Mouse (Mus musculus) liver, embryonic 11.5 days (tissue): ENCODE results near the gene Col4a4. TPM values are rescaled to one million over a fixed set of nuclear protein-coding genes. Genes with fewer than 3 reads are reported as not detected.

Experiments used
- ATAC-seq: fragments of 200-750 bp; cut with Nextera tagmentation; replicated peaks from 2 replicates; pipeline ENCODE4 v1.8.0; 2017; ENCODE audit warnings: moderate number of reproducible peaks, mild to moderate bottlenecking, moderate TSS enrichment, moderate library complexity; ENCODE audit not compliant: low FRiP score
- DNase-seq: peaks from one replicate; pipeline ENCODE4 v3.0.0-alpha.2; 2017; ENCODE audit warnings: low spot score
- H3K27ac ChIP-seq: fragments of 300-500 bp; sonication (generic); 2 replicates; pipeline ENCODE4 v1.5.1; 2014; ENCODE audit warnings: mild to moderate bottlenecking, low read depth, low read length, control low read depth
- H3K27me3 ChIP-seq: fragments of 300-500 bp; sonication (generic); replicated peaks from 2 replicates; pipeline ENCODE4 v1.6.1; 2014; ENCODE audit warnings: low read length, mixed read lengths; ENCODE audit not compliant: control insufficient read depth, insufficient read depth
- H3K36me3 ChIP-seq: fragments of 300-500 bp; sonication (generic); 2 replicates; pipeline ENCODE4 v1.6.1; 2014; ENCODE audit warnings: mild to moderate bottlenecking, low read length, moderate library complexity, mixed read lengths; ENCODE audit not compliant: control insufficient read depth, insufficient read depth
- H3K4me1 ChIP-seq: fragments of 300-500 bp; sonication (generic); replicated peaks from 2 replicates; pipeline ENCODE4 v1.6.1; 2014; ENCODE audit warnings: low read length, mixed read lengths; ENCODE audit not compliant: control insufficient read depth, insufficient read depth
- H3K4me2 ChIP-seq: fragments of 300-500 bp; sonication (generic); 2 replicates; pipeline ENCODE4 v1.6.1; 2014; ENCODE audit warnings: mild to moderate bottlenecking, control low read depth, moderate library complexity
- H3K4me3 ChIP-seq: fragments of 300-500 bp; sonication (generic); 2 replicates; pipeline ENCODE4 v1.5.1; 2014; ENCODE audit warnings: low read depth, low read length, control low read depth
- H3K9ac ChIP-seq: fragments of 300-500 bp; sonication (generic); 2 replicates; pipeline ENCODE4 v1.6.1; 2014; ENCODE audit warnings: low read depth, low read length, control low read depth
- H3K9me3 ChIP-seq: fragments of 300-500 bp; sonication (generic); 2 replicates; pipeline ENCODE4 v1.6.1; 2016; ENCODE audit warnings: low read length, inconsistent platforms, mixed read lengths; ENCODE audit not compliant: control insufficient read depth
- WGBS: fragments of 180-500 bp; shearing (Covaris S2); extraction: QIAGEN DNeasy Blood & Tissue Kit; methylation state at CpG from one replicate; pipeline ENCODE4 v1.1.7; 2014; 5-methylcytosine and 5-hydroxymethylcytosine counted together
- polyA plus RNA-seq: library from polyadenylated mRNA; unstranded; fragments of >200 nt; fragmentation: Nextera tagmentation; extraction: Ambion mirVana; gene quantifications from 2 replicates; pipeline ENCODE4 v1.2.1, GENCODE M21; 2014

Gene Col4a4
- polyA plus RNA-seq, 1 experiment from 2014 or later: 0.15 TPM

- no peak for ATAC-seq
- WGBS: 81% methylated on average over 3 of the region's 3 CpGs
- H3K9me3 ChIP-seq: no peaks in the 10 kb centered on the region
These were observed 132.6 kb downstream of the Col4a4 start for GRCm38 (mm10) chr1:82454031-82454430.

GRCm38 (mm10) chr1:82451927-82452651, 134.6 kb downstream of the Col4a4 start:
- no peak overlapping the region for H3K27ac ChIP-seq
- no peak overlapping the region for H3K9ac ChIP-seq
- H3K4me3 ChIP-seq: no peak overlapping the region
- no peaks in the 10 kb centered on the region for H3K27me3 ChIP-seq
- H3K4me1 ChIP-seq: no peaks in the 10 kb centered on the region
- no peaks in the 10 kb centered on the region for H3K9me3 ChIP-seq
- 46% methylated on average over 6 of the region's 6 CpGs for WGBS
- no peaks in the 10 kb centered on the region for H3K36me3 ChIP-seq
- DNase-seq (no peak), ATAC-seq (no peak)
- H3K4me2 ChIP-seq: no peak overlapping the region

More at GRCm38 (mm10) chr1:82454031-82454430, 132.6 kb downstream of the Col4a4 start:
- Histone ChIP-seq H3K4me2 (no peak overlapping the region), H3K36me3 (no peaks in the 10 kb centered on the region), H3K4me1 (no peaks in the 10 kb centered on the region), H3K9ac (no peak overlapping the region), H3K27ac (no peak overlapping the region), H3K4me3 (no peak overlapping the region), H3K27me3 (no peaks in the 10 kb centered on the region)
- DNase-seq: no peak

- Histone ChIP-seq H3K36me3 (no peaks in the 10 kb centered on the region), H3K9ac (no peak overlapping the region), H3K4me1 (no peaks in the 10 kb centered on the region), H3K4me2 (no peak overlapping the region), H3K27me3 (no peaks in the 10 kb centered on the region), H3K9me3 (no peaks in the 10 kb centered on the region), H3K4me3 (no peak overlapping the region), H3K27ac (no peak overlapping the region)
- no peak for DNase-seq
- 80% methylated on average over 4 of the region's 4 CpGs for WGBS
- no peak for ATAC-seq
These were observed 136.8 kb downstream of the Col4a4 start for GRCm38 (mm10) chr1:82449851-82450250.

- ATAC-seq: no peak
These were observed 140.6 kb downstream of the Col4a4 start for GRCm38 (mm10) chr1:82446049-82446448.

GRCm38 (mm10) chr1:82443517-82443916, 143.1 kb downstream of the Col4a4 start:
- Histone ChIP-seq H3K9ac (no peak overlapping the region), H3K27me3 (no peaks in the 10 kb centered on the region), H3K4me1 (no peaks in the 10 kb centered on the region), H3K27ac (no peak overlapping the region), H3K36me3 (no peaks in the 10 kb centered on the region), H3K4me2 (no peak overlapping the region), H3K9me3 (no peaks in the 10 kb centered on the region), H3K4me3 (no peak overlapping the region)
- DNase-seq (no peak), ATAC-seq (no peak)
- 71% methylated on average over 4 of the region's 4 CpGs for WGBS

More at GRCm38 (mm10) chr1:82446049-82446448, 140.6 kb downstream of the Col4a4 start:
- WGBS: 90% methylated on average over 7 of the region's 7 CpGs
- H3K4me2 ChIP-seq: no peak overlapping the region
- no peak overlapping the region for H3K9ac ChIP-seq
- H3K36me3 ChIP-seq: no peaks in the 10 kb centered on the region
- H3K27me3 ChIP-seq: no peaks in the 10 kb centered on the region
- no peaks in the 10 kb centered on the region for H3K9me3 ChIP-seq
- H3K4me1 ChIP-seq: no peaks in the 10 kb centered on the region
- no peak overlapping the region for H3K27ac ChIP-seq
- DNase-seq: no peak
- no peak overlapping the region for H3K4me3 ChIP-seq

- no peak overlapping the region for H3K27ac ChIP-seq
- H3K9me3 ChIP-seq: no peaks in the 10 kb centered on the region
- no peak for DNase-seq
- H3K27me3 ChIP-seq: no peaks in the 10 kb centered on the region
- no peak overlapping the region for H3K9ac ChIP-seq
- no peak overlapping the region for H3K4me2 ChIP-seq
- ATAC-seq: no peak
- no peak overlapping the region for H3K4me3 ChIP-seq
- no peaks in the 10 kb centered on the region for H3K36me3 ChIP-seq
- no peaks in the 10 kb centered on the region for H3K4me1 ChIP-seq
- 67% methylated on average over 1 of the region's 1 CpGs for WGBS
These were observed 146.5 kb downstream of the Col4a4 start for GRCm38 (mm10) chr1:82440123-82440522.

- no peaks in the 10 kb centered on the region for H3K9me3 ChIP-seq
- no peaks in the 10 kb centered on the region for H3K27me3 ChIP-seq
- no peaks in the 10 kb centered on the region for H3K36me3 ChIP-seq
- H3K27ac ChIP-seq: no peak overlapping the region
- ATAC-seq (no peak), DNase-seq (no peak)
- no peaks in the 10 kb centered on the region for H3K4me1 ChIP-seq
- no peak overlapping the region for H3K9ac ChIP-seq
- no peak overlapping the region for H3K4me3 ChIP-seq
- H3K4me2 ChIP-seq: no peak overlapping the region
- WGBS: 84% methylated on average over 3 of the region's 3 CpGs
These were observed 149.4 kb downstream of the Col4a4 start for GRCm38 (mm10) chr1:82437273-82437672.

GRCm38 (mm10) chr1:82433649-82434005, 153.0 kb downstream of the Col4a4 start:
- 77% methylated on average over 5 of the region's 5 CpGs for WGBS
- H3K9ac ChIP-seq: no peak overlapping the region

GRCm38 (mm10) chr1:82432919-82433648, 153.6 kb downstream of the Col4a4 start:
- no peak; the same call in 1 of the 2 replicates for ATAC-seq

More at GRCm38 (mm10) chr1:82433649-82434005, 153.0 kb downstream of the Col4a4 start:
- H3K4me1 ChIP-seq: no peaks in the 10 kb centered on the region
- no peak for ATAC-seq
- H3K9me3 ChIP-seq: no peaks in the 10 kb centered on the region
- no peak overlapping the region for H3K27ac ChIP-seq
- H3K4me2 ChIP-seq: no peak overlapping the region
- no peaks in the 10 kb centered on the region for H3K27me3 ChIP-seq
- no peaks in the 10 kb centered on the region for H3K36me3 ChIP-seq
- no peak overlapping the region for H3K4me3 ChIP-seq
- no peak for DNase-seq

More at GRCm38 (mm10) chr1:82432919-82433648, 153.6 kb downstream of the Col4a4 start:
- H3K36me3 ChIP-seq: no peaks in the 10 kb centered on the region
- H3K9ac ChIP-seq: no peak overlapping the region
- no peak for DNase-seq
- 67% methylated on average over 15 of the region's 15 CpGs for WGBS
- H3K27ac ChIP-seq: no peak overlapping the region
- H3K4me3 ChIP-seq: no peak overlapping the region
- H3K4me2 ChIP-seq: no peak overlapping the region
- H3K9me3 ChIP-seq: no peaks in the 10 kb centered on the region
- no peaks in the 10 kb centered on the region for H3K4me1 ChIP-seq
- H3K27me3 ChIP-seq: no peaks in the 10 kb centered on the region
